Mouse (Mus musculus) cerebellum, adult 2 months (tissue): ENCODE data around the gene Garnl3. TPM values are rescaled to one million over a fixed set of nuclear protein-coding genes. Genes with fewer than 3 reads are reported as not detected.
A peak's percentile ranks its signal among the peaks of the same experiment; 100 is the strongest.

Experiments used
- DNase-seq, 2 experiments: peaks; one replicate each; pipeline ENCODE4 v3.0.0; 2021
- H3K27ac ChIP-seq: fragments of 200-500 bp; 2 replicates; pipeline ENCODE4 v1.5.1; 2012; ENCODE audit warnings: low read length, control low read depth, inconsistent platforms; ENCODE audit not compliant: insufficient read depth
- H3K27me3 ChIP-seq: fragments of 200-500 bp; 2 replicates; pipeline ENCODE4 v1.6.1; 2012; ENCODE audit warnings: inconsistent platforms, mild to moderate bottlenecking, low read length, moderate library complexity; ENCODE audit not compliant: control insufficient read depth, insufficient read depth
- H3K4me1 ChIP-seq: fragments of 200-500 bp; 2 replicates; pipeline ENCODE4 v1.6.1; 2011; ENCODE audit warnings: low read length; ENCODE audit not compliant: control insufficient read depth, insufficient read depth
- H3K4me3 ChIP-seq: fragments of 200-500 bp; replicated peaks from 2 replicates; pipeline ENCODE3; 2011; ENCODE audit warnings: mild to moderate bottlenecking, low read depth, low read length, control low read depth; ENCODE audit not compliant: insufficient read depth
- CTCF ChIP-seq: fragments of 200-500 bp; IDR thresholded peaks from 2 replicates; pipeline ENCODE4 v1.5.1; 2011; ENCODE audit warnings: low read depth, mild to moderate bottlenecking, control low read depth, low read length, moderate library complexity, borderline replicate concordance; ENCODE audit not compliant: insufficient read depth
- POLR2A ChIP-seq: fragments of 200-500 bp; IDR thresholded peaks from 2 replicates; pipeline ENCODE4 v1.6.1; 2011; ENCODE audit warnings: low read length, control low read depth, borderline replicate concordance; ENCODE audit not compliant: insufficient read depth
- WGBS: fragments of 180-500 bp; shearing (Covaris S2); methylation state at CpG from one replicate; pipeline ENCODE4 v1.1.7; 2018; 5-methylcytosine and 5-hydroxymethylcytosine counted together
- polyA plus RNA-seq: library from polyadenylated mRNA; depleted of rRNA; stranded (reverse); fragments of >200 nt; gene quantifications from 2 replicates; pipeline ENCODE4 v1.2.3, GENCODE M21; 2012

The Garnl3 gene
- polyA plus RNA-seq, 1 experiment: 120 TPM

GRCm38 (mm10) chr2:32982700-32983099 lies 148.8 kb downstream of the Garnl3 start:
- no peak for DNase-seq
- under 1% methylated on average over 4 of the region's 4 CpGs for WGBS
- Histone ChIP-seq H3K4me3 (peak overlapping the region; percentile 79), H3K4me1 (peaks cover 13% of the 10 kb centered on the region), H3K27ac (no peak overlapping the region), H3K27me3 (no peaks in the 10 kb centered on the region)
- no peak for TF ChIP-seq CTCF
- no peak for TF ChIP-seq POLR2A

- peak within 1 kb of the TSS; percentile 79 for H3K4me3 ChIP-seq
- no peaks in the 10 kb centered on the region for H3K27me3 ChIP-seq
- peaks cover 13% of the 10 kb centered on the region for H3K4me1 ChIP-seq
- H3K27ac ChIP-seq: peak within 1 kb of the TSS; percentile 63; the same call in 1 of the 2 replicates
- TF ChIP-seq POLR2A (peak; percentile 91), CTCF (no peak)
- under 1% methylated on average over 50 of the region's 50 CpGs for WGBS
- DNase-seq: peak; percentile 92 to 98
Measured at GRCm38 (mm10) chr2:32981725-32982271, 149.7 kb downstream of the Garnl3 start, which contains the start of gene Slc2a8. Slc2a8 (minus strand) TSS chr2:32982083.

- H3K4me1 ChIP-seq: peaks cover 13% of the 10 kb centered on the region
- H3K27me3 ChIP-seq: no peaks in the 10 kb centered on the region
- no peak for TF ChIP-seq POLR2A
- no peak for TF ChIP-seq CTCF
- H3K4me3 ChIP-seq: peak overlapping the region; percentile 79
- H3K27ac ChIP-seq: peak overlapping the region; percentile 63; the same call in 1 of the 2 replicates
- under 1% methylated on average over 23 of the region's 23 CpGs for WGBS
- DNase-seq: peak; percentile 57 to 60
Measured at GRCm38 (mm10) chr2:32981281-32981680, 150.2 kb downstream of the Garnl3 start.

GRCm38 (mm10) chr2:32979675-32980074 lies 151.8 kb downstream of the Garnl3 start:
- Histone ChIP-seq H3K27ac (no peak overlapping the region), H3K27me3 (no peaks in the 10 kb centered on the region), H3K4me3 (no peak overlapping the region), H3K4me1 (peaks cover 27% of the 10 kb centered on the region)
- peak in 1 of 2 experiments; percentile 25 for DNase-seq
- WGBS: 39% methylated on average over 7 of the region's 7 CpGs
- no peak for TF ChIP-seq CTCF
- no peak for TF ChIP-seq POLR2A

DNA sequence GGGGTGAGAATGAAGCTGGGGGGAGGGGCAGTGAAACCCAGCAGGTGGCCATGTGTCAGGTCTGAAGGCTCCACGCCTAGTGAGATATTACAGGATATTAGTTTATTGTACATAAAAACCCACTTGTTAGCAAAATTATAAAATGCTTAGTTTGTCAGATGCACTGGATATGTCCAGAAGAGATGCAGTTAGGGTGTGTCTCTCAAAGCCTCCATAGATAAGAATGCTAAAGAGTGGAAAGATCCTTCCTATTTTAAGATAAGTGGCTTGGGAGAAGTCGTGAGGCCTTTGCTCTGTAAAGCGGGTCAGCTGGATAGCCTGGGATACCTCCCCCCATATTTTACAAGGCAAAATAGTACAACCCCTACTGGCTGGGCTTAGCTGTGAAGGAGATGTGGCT lies 152.8 kb downstream of the Garnl3 start:
- Histone ChIP-seq H3K27me3 (no peaks in the 10 kb centered on the region), H3K4me3 (no peak overlapping the region), H3K4me1 (peaks cover 37% of the 10 kb centered on the region), H3K27ac (no peak overlapping the region)
- no peak for DNase-seq
- 75% methylated on average over 3 of the region's 3 CpGs for WGBS
- TF ChIP-seq CTCF: no peak
- no peak for TF ChIP-seq POLR2A

DNA sequence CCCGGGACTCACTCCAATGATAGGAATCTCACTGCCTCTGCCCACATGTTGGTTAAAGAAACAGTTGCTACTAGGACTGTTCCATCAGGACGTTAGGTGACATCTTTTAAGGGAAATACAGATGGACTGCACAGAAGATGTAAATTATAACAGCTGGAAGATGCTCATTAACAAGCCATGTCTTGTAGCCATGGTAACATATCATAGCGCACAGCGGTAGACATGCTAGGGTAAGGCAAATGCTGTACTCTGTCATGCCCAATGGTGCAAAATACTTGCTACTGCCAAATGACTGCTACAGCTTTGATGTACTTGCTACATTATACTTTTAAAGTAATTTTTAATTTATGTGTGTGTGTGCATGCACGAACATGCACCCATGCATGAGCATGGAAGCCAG lies 154.3 kb downstream of the Garnl3 start:
- DNase-seq: no peak
- Histone ChIP-seq H3K4me1 (peaks cover 36% of the 10 kb centered on the region), H3K27me3 (no peaks in the 10 kb centered on the region), H3K4me3 (no peak overlapping the region), H3K27ac (no peak overlapping the region)
- TF ChIP-seq POLR2A (no peak), CTCF (no peak)
- 73% methylated on average over 5 of the region's 5 CpGs for WGBS

GRCm38 (mm10) chr2:32974216-32974615 lies 157.2 kb downstream of the Garnl3 start:
- no peak overlapping the region for H3K4me3 ChIP-seq
- H3K27ac ChIP-seq: no peak overlapping the region
- H3K4me1 ChIP-seq: peaks cover 25% of the 10 kb centered on the region
- no peak for TF ChIP-seq CTCF
- TF ChIP-seq POLR2A: no peak
- no peaks in the 10 kb centered on the region for H3K27me3 ChIP-seq
- peak; percentile 34 to 45 for DNase-seq
- WGBS: 23% methylated on average over 8 of the region's 8 CpGs

GRCm38 (mm10) chr2:32971235-32971634 lies 160.2 kb downstream of the Garnl3 start:
- Histone ChIP-seq H3K27ac (no peak overlapping the region), H3K27me3 (no peaks in the 10 kb centered on the region), H3K4me1 (peaks cover 36% of the 10 kb centered on the region), H3K4me3 (no peak overlapping the region)
- no peak for TF ChIP-seq POLR2A
- no peak for TF ChIP-seq CTCF
- 9% methylated on average over 9 of the region's 9 CpGs for WGBS
- DNase-seq: peak; percentile 68 to 75
